Mouse (Mus musculus): Measurements from ENCODE around the gene Fnbp1. TPM values are rescaled to one million over a fixed set of nuclear protein-coding genes. Genes with fewer than 3 reads are reported as not detected.
A peak's percentile ranks its signal among the peaks of the same experiment; 100 is the strongest.

The Fnbp1 gene
- total RNA-seq, 1 experiment from 2014 or later: 67.2 TPM

DNA sequence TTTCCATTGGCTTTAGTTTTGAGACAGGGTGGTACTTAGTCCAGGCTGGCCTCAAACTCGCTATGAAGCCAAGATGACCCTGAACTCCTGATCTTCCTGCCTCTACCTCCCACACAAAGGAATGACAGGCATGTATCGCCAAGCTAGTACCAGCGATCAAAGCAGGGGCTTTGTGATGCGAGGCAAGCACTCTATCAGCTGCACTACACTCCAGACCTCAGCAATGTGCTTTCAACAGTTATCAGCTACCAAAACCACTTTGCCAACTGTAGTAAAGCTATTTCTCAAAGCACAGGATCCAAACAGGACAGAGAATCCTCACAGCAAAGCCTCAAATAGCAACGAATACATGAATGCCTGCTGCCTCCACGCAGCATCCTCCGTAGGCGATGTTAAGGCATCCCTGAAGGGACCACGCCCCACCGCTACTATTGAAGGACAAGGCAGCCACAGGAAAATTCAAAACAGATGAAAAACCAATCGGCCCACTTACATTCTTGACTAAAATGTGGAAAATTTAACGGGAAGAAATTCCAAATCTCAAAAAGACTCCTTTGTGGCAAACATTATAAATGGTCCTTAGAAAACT lies 31.8 kb downstream of the Fnbp1 start:
- ATAC-seq (replicated peaks; ENCODE audit: insufficient number of reproducible peaks, low FRiP score, low TSS enrichment, poor library complexity, severe bottlenecking): no peak

DNA sequence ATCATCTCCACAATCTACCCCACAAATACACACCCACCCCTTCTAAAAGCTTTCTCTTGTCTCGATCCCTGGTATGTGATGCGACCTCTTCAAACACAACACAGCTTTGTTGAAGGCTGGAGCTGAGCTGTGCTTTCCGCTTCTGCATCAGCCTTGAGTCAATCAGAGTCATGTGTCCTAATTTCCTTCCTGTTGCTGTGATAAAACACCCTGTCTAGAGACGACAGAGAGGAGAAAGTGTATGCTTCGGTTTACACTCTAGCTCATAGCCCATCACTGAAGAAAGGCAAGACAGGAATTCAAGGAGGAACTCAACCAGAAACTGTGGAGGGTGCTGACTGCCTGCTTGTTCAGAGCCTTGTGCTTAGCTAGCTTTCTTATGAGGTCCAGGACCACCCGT lies 33.6 kb downstream of the Fnbp1 start:
- peak; percentile 67 for ATAC-seq (replicated peaks; ENCODE audit: insufficient number of reproducible peaks, low FRiP score, low TSS enrichment, poor library complexity, severe bottlenecking)

DNA sequence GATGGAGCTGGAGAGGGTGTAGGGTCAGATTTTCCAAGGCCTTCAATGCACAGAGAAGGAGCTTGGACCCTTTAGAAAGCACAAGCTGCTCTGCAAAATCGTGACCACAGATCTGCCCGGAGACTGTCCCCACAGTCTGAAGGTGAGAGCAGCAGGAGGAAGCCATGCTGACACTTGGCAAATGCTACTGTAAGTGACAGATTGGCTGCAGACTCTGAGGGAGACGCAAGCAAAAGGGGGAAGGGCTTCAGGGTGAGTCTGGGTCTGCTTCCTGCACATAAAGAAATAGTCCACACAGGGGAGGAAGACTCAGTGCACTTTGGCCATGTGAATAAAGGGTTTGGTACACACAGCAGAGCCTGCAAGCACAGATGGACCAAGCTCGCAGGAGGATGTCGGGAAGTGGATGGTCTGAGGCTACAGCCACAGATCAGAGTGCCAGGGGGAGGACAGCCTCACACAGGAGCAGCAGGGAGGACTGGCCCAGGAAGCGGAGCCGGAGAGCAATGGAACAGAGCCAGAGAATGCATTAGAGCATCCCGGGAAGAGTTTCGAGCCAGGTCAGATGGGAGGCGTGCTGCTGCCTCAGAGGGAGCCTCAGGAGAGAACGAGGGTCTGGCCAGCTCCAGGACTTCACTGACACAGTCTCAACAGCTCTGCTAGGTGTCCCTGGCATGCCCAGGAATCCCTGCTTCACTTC lies 35.0 kb downstream of the Fnbp1 start:
- ATAC-seq (replicated peaks; ENCODE audit: insufficient number of reproducible peaks, low FRiP score, low TSS enrichment, poor library complexity, severe bottlenecking): no peak

DNA sequence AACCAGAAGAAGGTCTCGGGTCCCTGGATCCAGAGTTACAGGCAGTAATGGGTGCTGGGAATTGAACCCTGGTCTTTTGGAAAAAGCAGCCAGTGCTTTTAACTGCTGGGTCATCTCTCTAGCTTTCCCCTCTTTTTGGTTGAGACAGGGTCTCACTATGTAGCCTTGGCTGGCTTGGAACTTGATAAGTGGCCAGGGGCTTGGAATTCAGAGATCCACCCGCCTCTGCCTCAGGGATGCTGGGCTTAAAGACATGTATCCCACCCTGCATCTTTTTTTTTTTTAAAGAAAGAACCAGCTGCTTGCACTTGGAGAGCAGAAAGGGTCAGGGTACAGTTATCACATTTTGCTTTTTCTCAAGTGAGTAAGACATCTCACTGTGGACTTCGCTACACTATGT lies 35.8 kb downstream of the Fnbp1 start:
- ATAC-seq (replicated peaks; ENCODE audit: insufficient number of reproducible peaks, low FRiP score, low TSS enrichment, poor library complexity, severe bottlenecking): no peak

DNA sequence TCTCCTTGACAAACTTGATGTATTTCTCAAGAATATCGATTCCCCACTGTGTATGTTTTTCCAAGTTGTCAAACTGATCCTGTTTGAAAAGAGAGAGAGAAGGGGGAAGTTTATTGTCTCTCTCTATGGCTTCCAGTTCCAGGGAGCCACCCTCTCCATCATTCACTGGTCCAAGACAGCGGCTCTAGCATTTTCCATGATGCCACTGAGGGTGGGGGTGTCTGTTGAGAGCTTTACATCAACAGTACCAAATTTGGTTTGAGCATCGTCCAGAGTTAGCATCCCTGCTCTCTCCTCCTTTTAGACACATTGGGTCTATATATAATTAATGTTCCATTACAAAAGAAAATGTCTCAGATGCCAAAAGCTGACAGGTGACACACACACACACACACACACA lies 36.5 kb downstream of the Fnbp1 start:
- no peak for ATAC-seq (replicated peaks; ENCODE audit: insufficient number of reproducible peaks, low FRiP score, low TSS enrichment, poor library complexity, severe bottlenecking)

DNA sequence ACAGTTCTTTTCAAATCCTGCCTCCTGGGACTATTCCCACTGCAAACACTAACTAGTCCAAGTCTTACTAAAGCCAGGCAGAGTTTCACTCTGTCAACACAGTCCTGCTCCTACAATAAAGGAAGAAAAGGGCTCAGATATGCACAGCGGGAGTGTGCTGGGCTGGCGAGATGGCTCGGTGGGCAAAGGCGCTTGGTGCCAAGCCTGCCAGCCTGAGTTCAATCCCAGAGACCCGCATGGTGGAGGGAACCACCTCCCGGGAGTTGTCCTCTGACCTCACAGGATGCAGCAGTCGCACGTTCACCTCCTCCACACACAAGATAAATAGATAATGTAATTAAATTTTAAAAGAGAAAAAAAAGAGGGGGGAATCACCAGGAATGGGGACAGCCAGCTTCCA lies 38.5 kb downstream of the Fnbp1 start:
- no peak for ATAC-seq (replicated peaks; ENCODE audit: insufficient number of reproducible peaks, low FRiP score, low TSS enrichment, poor library complexity, severe bottlenecking)

DNA sequence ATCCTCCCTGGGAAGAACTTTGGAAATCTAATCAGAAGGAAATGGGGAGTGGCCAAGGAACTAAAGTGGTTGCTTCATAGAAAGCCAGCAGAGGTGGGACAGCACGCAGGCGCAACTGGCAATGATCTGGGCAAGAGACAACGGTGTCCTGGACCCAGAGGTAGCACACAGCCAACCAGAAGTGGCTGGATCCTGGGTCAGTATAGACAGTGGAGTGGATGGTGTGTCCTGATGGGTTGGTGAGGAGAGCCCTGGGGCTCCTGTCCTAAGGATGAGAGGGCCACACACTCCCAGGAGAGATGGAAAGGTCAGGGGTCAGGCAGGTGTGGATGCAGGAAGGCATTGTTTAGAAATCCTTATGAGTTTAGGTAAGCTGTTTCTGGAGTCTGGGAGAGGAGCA lies 40.5 kb downstream of the Fnbp1 start:
- no peak for ATAC-seq (replicated peaks; ENCODE audit: insufficient number of reproducible peaks, low FRiP score, low TSS enrichment, poor library complexity, severe bottlenecking)

DNA sequence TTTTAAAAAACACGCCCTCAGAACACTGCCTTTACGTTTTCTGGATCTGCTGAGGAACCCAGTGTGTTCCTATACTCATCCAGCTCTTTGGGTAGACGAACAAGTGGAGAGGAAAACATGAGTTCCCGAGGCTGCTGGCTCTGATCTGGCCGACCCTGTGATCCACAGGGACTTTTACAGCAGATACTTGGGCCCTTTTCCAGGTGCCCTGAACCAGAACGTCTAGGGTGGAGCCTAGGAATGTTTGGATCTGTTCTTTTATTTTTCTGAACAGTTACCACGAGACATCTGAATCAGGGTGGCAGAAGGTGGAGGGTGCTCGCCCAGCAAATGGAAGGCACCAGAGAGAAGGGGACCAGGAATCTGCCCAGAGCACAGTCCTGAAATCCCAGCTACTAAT lies 42.7 kb downstream of the Fnbp1 start:
- ATAC-seq (replicated peaks; ENCODE audit: insufficient number of reproducible peaks, low FRiP score, low TSS enrichment, poor library complexity, severe bottlenecking): no peak

DNA sequence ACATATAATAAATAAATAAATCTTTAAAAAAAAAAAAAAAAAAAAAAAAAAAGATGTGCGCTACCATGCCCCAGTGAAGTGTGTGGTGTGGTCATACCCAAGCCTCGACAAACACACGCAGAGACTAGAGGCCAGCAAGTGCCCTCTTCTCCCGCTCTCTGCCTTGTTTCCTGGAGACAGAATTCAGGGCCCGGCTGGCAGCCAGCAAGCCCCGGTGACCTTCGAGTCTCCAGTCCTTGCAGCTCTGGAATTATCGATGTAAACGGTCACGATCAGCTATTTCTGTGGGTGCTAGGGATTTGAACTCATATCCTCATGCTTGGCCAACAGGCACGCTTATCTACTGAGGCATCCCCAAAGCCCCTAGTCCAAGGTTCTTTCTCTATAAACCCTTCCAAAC lies 43.2 kb downstream of the Fnbp1 start:
- no peak for ATAC-seq (replicated peaks; ENCODE audit: insufficient number of reproducible peaks, low FRiP score, low TSS enrichment, poor library complexity, severe bottlenecking)

DNA sequence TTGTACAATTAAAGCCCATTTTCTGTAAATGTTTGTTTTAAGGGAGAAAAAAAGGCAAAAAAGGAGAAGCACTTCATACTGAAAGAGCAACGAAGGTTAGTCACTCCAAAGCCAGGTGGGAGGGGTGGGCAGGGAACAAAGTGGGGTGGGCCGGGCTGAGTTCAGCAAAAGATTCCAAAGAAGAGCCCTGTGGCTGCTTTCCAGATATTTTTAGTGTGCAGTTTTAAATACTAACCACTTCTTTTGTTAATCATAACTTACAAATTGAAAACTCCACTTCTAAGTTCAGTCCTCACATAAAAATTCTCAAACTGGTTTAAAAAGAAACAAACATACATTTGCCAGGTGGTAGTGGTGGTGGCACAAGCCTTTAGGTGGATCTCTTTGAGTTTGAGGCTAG lies 44.5 kb downstream of the Fnbp1 start:
- ATAC-seq (replicated peaks; ENCODE audit: insufficient number of reproducible peaks, low FRiP score, low TSS enrichment, poor library complexity, severe bottlenecking): no peak

DNA sequence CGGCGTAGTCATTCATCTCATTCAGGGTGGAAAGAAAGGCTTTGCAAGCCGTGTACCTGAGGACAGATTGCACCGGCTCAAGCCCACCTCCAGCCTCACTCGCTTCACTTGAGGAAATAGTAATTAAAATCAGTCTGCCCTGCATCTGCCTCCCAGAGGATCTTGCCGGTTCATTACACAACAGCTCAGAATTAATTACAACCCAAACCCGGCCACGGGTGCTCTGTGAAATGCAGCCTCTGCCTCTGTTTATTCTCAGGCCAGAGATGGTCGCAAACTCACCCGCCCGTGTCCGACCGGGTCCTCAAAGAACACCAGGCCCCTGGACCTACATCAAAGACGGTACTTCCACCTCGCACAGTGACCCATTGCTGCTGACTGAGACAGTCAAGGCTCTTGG lies 45.7 kb downstream of the Fnbp1 start:
- ATAC-seq (replicated peaks; ENCODE audit: insufficient number of reproducible peaks, low FRiP score, low TSS enrichment, poor library complexity, severe bottlenecking): no peak

DNA sequence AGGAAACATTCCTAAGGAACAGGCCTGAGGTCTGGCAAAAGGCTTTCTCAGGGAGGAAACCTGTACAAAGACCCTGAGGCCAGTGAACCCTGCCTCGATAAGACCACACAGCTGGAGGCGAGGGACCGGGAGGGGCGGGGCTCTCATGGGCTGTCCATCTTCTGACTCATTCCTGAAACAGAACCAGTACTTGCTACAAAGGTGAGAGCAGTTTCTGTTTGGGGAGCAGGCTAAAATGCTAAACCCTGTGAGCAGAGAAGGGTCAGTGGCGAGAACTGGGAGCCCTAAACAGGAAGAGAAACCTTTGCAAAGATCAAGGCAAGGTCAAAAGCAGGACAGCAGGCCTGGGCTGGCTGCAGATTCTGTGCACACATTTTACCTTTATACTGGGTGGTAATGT lies 47.2 kb downstream of the Fnbp1 start:
- peak; percentile 66 for ATAC-seq (replicated peaks; ENCODE audit: insufficient number of reproducible peaks, low FRiP score, low TSS enrichment, poor library complexity, severe bottlenecking)

DNA sequence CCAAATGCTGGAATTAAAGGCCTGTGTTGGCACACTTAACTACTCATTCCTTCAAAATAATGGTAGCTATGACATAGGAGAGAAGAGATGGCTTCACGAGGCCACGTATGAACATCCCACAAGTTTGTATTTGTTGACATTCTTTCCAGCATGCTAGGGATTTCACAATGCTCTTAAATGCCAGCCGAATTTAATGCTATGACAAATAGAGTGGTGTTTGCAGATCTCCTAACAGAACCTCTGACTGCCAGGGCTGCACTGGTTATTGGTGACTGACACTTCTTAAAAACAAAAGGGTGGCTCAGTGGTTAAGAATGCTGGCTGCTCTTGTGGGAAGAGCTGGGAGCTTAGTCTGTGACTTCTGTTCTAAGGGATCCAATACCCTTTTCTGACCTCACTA lies 48.9 kb downstream of the Fnbp1 start:
- no peak for ATAC-seq (replicated peaks; ENCODE audit: insufficient number of reproducible peaks, low FRiP score, low TSS enrichment, poor library complexity, severe bottlenecking)

DNA sequence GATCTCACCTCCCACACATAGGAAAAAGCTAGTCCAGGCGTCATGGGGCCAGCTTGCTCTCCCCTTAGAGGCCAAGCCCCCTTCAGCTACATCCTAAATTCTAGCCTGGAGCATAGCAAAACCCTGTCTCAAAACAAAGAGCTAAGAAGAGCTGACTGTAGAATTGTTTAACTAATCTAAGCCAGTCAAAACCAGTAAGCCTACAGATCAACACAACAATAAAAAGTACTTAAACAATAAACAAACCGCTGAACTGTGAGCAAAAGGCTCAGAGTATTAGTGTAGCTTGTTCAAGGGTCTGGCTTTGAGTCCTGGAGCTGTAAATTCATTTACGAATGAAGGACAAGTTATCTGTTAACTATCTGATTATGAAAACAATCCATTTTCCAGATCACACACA lies 50.6 kb downstream of the Fnbp1 start:
- no peak for ATAC-seq (replicated peaks; ENCODE audit: insufficient number of reproducible peaks, low FRiP score, low TSS enrichment, poor library complexity, severe bottlenecking)

DNA sequence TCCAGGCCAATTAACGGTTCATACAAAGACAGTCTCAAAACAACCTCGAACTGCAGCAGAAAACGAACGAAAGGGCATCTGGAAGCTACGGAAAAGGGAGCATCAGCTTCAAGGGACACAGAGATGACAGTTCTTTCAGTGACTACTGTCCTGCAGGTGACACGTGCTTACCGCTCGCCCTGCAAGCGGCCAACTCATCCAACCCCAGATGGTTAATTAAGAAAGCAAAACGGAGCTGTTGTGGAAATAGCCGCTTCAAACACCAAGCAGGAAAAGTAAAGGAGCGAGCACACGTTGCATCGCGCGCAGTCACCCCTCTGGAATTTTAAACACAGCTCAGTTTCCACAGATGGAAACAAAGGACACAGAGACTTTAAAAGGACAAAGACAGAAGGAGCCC lies 52.2 kb downstream of the Fnbp1 start:
- no peak for ATAC-seq (replicated peaks; ENCODE audit: insufficient number of reproducible peaks, low FRiP score, low TSS enrichment, poor library complexity, severe bottlenecking)

DNA sequence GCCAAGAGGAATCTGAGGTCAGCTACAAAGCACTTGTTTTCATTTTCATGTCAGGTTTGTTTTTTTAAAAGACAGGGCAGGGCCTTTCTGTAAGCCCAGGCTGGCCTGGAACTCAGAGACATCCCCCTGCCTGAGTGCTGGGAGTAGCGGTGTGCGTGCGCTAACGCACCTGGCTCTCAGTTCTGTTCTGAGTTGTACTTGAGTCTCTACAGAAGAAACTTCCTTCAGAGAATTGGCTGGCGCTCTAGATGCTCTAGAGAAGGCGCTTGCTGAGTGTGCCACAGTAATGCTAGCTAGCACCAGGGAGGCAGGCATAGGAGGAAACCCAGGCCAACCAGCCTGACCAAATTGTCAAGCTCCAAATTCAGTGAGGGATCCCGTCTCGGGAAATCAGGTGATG lies 52.9 kb downstream of the Fnbp1 start:
- ATAC-seq (replicated peaks; ENCODE audit: insufficient number of reproducible peaks, low FRiP score, low TSS enrichment, poor library complexity, severe bottlenecking): no peak

DNA sequence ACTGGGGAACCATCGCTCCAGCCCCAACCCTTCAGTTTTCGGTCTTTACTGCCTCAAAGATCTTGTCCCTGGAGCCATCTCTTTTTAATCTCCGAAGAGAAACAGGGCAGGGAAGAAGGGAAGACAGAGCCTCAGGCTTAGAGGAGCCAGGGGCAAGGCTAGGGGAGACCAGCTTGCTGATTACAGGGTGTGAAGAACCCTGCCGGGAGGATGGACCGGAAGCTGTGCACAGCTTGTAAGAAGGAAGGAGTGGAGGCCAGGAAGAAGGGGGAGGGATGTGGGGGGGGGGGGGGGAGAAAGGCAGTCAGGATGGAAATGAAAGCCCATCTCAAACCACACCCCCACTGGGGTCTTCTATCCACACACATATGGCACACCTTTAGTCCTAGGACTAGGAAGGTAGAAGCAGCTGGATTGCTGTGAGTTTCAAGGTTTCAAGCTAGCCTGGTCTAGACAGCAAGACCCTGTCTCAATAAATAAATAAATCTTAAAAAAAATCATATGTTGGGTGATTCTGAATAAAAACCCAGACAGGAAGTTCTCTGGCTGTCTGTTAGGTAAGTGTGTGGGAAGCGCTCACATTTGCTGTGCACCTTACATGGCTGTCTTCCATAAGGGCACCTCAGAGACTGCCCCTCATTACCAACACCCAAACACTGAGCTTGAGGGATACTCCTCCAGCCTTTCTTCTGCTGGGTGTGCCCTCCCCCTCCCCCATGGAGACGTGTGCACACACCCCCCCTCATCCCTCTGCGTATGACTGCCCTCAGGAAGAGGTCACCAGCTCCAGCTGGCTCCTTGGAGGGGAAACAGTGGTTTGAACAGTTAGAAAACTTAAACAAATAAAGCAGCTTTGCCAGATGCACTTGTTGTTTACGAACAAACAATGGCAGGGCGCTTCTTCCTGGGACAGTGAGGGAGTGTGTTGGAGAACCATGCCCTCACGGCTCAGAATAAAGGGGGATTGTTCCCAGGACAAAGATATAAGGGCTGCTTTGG lies 53.8 kb downstream of the Fnbp1 start:
- no peak for ATAC-seq (replicated peaks; ENCODE audit: insufficient number of reproducible peaks, low FRiP score, low TSS enrichment, poor library complexity, severe bottlenecking)

DNA sequence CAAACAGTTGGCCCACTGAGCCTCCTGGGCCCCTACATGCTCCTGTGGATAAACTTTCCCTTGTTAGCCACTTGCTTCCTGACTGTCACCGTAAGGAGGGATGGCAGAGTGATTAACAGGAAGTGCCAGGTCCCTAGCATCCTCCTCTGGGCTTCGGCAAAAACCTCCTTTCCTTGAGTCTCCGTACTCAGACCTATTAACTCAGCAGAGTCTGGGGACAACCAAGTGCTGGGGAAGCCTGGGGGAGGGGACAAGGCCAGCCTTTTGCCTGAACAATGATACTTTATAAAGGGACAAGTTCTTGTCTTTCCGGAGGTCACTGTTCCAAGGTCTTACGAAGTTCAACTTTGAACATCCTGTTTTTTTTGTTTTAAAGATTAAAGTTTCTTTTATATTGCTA lies 54.7 kb downstream of the Fnbp1 start:
- ATAC-seq (replicated peaks; ENCODE audit: insufficient number of reproducible peaks, low FRiP score, low TSS enrichment, poor library complexity, severe bottlenecking): no peak

DNA sequence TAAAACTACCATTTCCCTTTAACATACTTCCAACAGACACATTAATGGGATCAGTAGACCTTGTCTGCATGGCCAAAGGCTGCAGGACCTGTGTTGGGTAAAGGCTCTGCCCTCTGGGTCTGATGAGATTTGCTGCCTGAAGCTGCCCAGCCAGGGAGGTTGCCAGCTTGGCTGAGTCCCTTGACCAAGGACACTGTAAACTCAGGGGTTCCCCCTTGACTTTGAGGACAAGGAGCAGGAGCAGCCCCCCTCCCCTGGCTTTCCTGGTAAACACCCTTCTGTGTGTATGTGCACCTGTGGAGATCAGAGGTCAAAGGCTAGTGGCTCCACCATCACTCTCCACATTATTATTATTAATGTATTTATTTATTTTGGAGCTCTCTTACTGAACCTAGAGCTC lies 55.3 kb downstream of the Fnbp1 start:
- ATAC-seq (replicated peaks; ENCODE audit: insufficient number of reproducible peaks, low FRiP score, low TSS enrichment, poor library complexity, severe bottlenecking): no peak

All from monocyte, adult 5-6 weeks (primary cell).